Mouse (Mus musculus): Measurements from ENCODE around the gene Josd2.

GRCm38 (mm10) chr7:44463056-44463425 lies 4.7 kb upstream of the Josd2 start:
- no peak for TF ChIP-seq CTCF (IDR thresholded peaks at IDR 0.05; ENCODE audit: low read depth)
- no peak for TF ChIP-seq EP300 (IDR thresholded peaks at IDR 0.05; ENCODE audit: low read depth)
